Mouse (Mus musculus): ENCODE measurements around the gene Slc25a34.

The Slc25a34 gene

GRCm38 (mm10) chr4:141643118-141643855, 19.7 kb upstream of the Slc25a34 start:
- DNase-seq (ENCODE audit: low spot score in 2 of 2) = no peak

GRCm38 (mm10) chr4:141641961-141642811, 18.6 kb upstream of the Slc25a34 start:
- no peak for DNase-seq (ENCODE audit: low spot score in 2 of 2)

- DNase-seq (ENCODE audit: low spot score in 2 of 2) = no peak
These were observed 17.7 kb upstream of the Slc25a34 start for GRCm38 (mm10) chr4:141641353-141641771.

DNA sequence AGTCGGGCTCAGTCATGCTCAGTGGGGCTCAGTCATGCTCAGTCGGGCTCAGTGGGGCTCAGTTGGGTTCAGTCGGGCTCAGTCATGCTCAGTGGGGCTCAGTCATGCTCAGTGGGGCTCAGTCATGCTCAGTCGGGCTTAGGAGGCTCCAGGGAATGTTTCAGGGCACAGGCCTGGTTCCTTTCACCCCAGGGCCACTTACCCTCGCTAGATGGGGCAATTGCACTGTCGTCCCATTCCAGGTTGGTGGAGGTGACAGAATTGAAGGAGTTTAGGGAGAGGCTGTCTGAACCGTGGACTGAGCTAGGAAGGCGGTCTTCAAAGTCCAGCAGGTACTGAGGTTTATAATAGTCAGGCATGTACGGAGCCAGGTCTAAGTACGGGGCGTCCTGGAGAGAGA, 15.9 kb upstream of the Slc25a34 start:
- no peak for DNase-seq (ENCODE audit: low spot score in 2 of 2)

DNA sequence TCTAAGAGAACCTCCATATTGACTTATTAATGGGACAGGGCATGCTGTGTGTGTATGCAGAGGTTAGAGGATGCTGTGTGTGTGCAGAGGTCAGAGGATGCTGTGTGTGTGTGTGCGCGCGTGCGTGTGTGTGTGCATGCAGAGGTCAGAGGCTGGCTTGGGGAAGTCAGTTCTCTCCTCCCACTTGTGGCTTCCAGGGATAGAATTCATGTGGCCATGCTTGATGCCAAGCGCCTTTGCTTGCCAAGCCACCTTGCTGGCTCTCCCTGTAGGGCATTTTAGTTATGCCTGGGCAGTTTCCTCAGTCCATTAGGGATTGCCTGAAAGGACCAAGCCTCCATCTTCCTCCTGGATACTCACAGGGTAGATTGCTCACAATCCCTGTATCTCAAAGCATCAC, 13.1 kb upstream of the Slc25a34 start:
- DNase-seq (ENCODE audit: low spot score in 2 of 2) = no peak

DNA sequence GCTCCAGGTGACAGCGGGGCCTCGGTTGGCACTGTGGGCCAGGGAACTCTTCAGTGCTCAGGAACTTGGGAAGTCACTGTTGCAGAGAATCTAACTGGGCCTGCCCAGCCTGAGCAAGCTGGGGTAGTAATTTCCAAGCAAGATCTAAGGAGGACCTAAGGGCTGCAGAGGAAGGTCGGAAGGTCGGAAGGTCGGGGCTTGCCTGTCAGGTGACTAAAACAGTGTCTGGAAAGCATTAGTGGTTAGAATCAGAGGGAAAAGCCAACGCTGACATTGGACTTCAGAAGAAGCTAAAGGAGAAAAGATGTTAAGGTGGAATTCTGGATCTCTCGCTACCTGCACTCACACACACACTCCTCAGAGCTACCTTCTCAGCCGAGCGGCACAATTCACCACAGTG, 12.4 kb upstream of the Slc25a34 start:
- DNase-seq (ENCODE audit: low spot score in 2 of 2) = no peak

- DNase-seq (ENCODE audit: low spot score in 2 of 2) = no peak
These were observed 8.7 kb upstream of the Slc25a34 start for GRCm38 (mm10) chr4:141632111-141632873.

GRCm38 (mm10) chr4:141631250-141631649, 7.6 kb upstream of the Slc25a34 start:
- DNase-seq (ENCODE audit: low spot score in 2 of 2) = no peak

- DNase-seq (ENCODE audit: low spot score in 2 of 2) = no peak
These were observed 6.4 kb upstream of the Slc25a34 start for GRCm38 (mm10) chr4:141630021-141630420.

DNA sequence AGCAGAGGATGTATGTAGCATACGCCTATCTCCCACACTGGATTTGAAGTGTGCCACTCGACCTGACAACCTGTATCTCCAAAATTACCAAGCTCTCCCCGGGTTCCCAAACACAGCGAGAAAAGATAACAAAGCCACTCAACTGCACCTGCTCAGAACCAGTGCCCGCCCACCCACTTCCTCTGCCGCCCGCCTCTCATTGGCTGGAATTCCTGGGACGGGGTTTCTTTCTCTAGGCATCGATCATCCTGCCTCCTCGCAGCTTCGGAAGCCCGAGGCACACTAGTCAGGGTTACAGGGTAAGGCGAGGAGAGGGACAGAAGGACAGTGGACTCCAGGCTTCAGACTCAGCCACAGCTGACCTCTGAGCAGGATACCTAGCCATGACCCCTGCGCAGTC, 5.0 kb upstream of the Slc25a34 start:
- no peak for DNase-seq (ENCODE audit: low spot score in 2 of 2)

- DNase-seq (ENCODE audit: low spot score in 2 of 2) = no peak
These were observed 3.9 kb upstream of the Slc25a34 start for GRCm38 (mm10) chr4:141627502-141627901.

GRCm38 (mm10) chr4:141625774-141626550, 2.3 kb upstream of the Slc25a34 start:
- DNase-seq (ENCODE audit: low spot score in 2 of 2) = no peak

DNA sequence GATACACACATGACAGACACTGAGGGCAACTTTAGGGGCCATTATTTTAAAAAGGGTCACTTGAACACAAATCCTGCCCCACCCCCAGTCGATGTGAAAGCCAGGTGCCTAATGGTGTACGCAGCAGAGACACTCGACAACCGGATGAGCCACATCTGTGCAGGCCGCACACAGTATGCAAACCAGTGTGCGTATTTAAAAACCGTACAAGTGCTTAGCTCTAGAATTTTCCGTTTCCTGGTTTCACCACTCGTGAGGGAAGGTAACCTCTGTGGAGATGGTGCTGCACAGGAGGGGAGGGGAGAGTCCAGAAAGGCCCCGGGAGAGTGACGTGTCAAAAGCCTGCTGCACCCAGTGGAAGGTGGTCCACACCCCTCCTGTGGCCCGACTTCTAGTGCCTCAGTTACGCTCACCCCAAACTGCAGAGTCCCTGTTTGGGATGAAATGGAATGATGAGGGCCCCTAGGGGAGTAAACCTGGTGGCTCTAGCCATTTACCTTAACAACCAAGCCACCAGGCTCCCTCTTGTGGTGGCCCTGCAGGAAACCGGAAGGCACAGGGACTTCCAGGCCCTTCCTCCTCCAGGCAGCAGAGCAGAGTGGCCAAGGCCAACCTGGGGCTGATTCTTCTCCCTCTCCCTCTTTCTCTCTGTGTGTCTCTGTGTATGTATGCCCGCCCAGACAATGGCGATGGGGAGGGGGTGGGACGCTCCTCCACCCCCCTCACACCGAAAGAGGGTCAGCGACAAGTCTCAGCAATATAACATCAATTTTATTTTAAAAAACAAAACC, 1.6 kb upstream of the Slc25a34 start:
- DNase-seq (ENCODE audit: low spot score in 2 of 2) = no peak

GRCm38 (mm10) chr4:141624134-141624533, 513 bp upstream of the Slc25a34 start:
- no peak for DNase-seq (ENCODE audit: low spot score in 2 of 2)

DNA sequence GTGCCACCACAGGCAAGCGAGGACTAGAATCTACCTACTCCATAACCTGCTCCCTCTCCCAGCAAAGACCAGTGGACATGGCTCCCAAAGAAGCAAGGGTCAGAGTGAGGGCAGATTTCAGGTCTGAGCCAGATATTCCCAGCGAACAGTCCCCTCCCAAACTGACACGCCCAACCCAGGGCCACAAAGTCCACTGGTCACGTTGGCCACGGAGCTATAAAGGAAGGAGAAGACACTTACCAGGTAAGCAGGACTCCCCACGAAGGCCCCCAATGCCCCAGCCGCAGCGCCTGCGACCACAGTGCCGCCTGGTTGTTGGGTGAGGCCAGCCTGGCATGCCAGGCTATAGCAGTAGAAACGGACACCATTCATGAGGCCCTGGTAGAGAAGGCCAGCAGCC, 584 bp downstream of the Slc25a34 start:
- no peak for DNase-seq (ENCODE audit: low spot score in 2 of 2)

DNA sequence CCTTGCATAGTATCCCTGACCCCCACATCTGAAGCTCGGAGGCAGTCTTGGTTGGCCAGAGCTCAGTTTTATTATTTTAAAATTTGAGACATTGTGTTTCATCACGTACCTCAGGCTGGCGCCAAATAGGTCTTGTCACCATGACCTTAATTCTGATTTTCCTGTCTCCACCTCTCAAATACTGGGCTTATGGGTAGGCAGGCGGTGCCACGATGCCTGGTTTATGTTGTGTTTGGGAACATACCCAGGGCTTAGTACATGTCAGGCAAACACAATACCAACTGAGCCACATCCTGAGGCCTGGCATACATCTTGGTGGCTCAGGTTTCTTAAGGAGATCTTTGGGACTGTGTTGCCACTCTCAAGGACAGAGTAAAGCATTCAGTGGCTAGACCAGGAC, 1.0 kb downstream of the Slc25a34 start:
- DNase-seq (ENCODE audit: low spot score in 2 of 2) = no peak

DNA sequence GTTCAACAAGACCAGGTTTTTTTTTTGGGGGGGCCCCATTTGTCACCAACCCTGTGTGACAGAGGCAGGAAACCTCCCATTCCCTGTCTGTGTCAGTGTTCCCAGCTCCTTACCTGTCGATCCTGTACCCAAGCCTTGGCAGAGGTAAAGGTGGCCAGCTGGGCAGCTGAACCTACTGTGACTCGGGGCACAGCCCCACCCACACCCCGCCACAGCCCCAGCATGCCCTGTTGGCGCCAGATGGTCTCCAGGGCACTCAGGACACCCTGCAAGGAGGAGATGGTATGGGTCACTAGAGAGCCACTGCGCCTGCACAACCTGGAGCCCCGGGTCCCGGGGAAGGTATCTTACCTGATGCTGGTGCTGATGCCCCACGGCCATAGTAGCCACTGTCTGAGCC, 1.5 kb downstream of the Slc25a34 start:
- no peak for DNase-seq (ENCODE audit: low spot score in 2 of 2)

- no peak for DNase-seq (ENCODE audit: low spot score in 2 of 2)
These were observed 2.3 kb downstream of the Slc25a34 start for GRCm38 (mm10) chr4:141621297-141621696.

- DNase-seq (ENCODE audit: low spot score in 2 of 2) = no peak
These were observed 4.2 kb downstream of the Slc25a34 start for GRCm38 (mm10) chr4:141619299-141619883.

DNA sequence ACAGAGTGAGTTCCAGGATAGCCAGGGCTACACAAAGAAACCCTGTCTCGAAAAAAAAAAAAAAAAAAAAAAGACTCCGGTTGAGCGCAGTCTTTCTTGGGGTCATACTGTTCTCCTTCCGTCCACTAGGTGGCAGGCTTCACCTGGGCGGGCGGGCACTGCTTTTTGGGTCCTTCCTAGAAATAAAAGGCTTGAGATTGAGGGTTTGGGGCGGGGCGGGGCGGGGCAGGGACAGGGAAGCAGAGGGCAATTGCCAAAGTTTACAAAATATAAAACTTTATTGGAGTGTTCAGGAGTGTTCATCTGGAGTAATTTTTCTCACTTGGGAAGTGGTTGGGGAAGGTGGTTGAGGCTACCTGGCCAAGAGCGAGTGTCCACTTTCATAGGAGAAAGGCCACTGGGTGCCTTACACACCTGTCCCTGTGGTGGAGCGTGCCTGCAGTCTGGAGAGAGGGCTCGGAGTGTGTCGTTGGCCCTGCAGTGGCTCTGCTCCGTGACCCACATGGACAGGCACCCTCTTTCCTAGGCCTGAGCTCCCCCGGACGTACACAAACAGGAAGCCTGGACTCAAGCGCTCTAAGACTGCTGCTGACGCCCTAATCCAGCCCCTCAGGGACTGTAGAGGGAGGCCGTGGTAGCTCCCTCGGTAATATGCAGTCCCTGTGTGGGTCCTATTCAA, 4.9 kb downstream of the Slc25a34 start, which contains the start of gene Tmem82:
TSS of gene Tmem82 (minus strand) at position 69 of the 679 bp plus-strand sequence.
- DNase-seq (ENCODE audit: low spot score in 2 of 2) = no peak

Data from urinary bladder, adult 18-20 months (tissue).